Mouse (Mus musculus): ENCODE results near the gene Csnk1e. TPM values are rescaled to one million over a fixed set of nuclear protein-coding genes. Genes with fewer than 3 reads are reported as not detected.
A peak's percentile ranks its signal among the peaks of the same experiment; 100 is the strongest.

Csnk1e gene
- polyA plus RNA-seq, 1 experiment from 2014 or later, result 213 TPM

- Histone ChIP-seq H3K4me1 (replicated peaks; ENCODE audit: control insufficient read depth, insufficient read depth, low read length) (no peaks in the 10 kb centered on the region; the same call in 1 of the 2 replicates), H3K9ac (no peak overlapping the region), H3K4me2 (replicated peaks) (no peak overlapping the region), H3K4me3 (replicated peaks; ENCODE audit: low read length) (no peak overlapping the region), H3K27ac (no peak overlapping the region), H3K27me3 (ENCODE audit: control insufficient read depth, insufficient read depth, low read length) (no peaks in the 10 kb centered on the region), H3K9me3 (ENCODE audit: control insufficient read depth, low read length) (no peaks in the 10 kb centered on the region), H3K36me3 (replicated peaks; ENCODE audit: control insufficient read depth, insufficient read depth) (peaks cover 27% of the 10 kb centered on the region)
- ATAC-seq (ENCODE audit: low FRiP score), result peak; percentile 40; the same call in 1 of the 2 replicates
- 54% methylated on average over 20 of the region's 23 CpGs for WGBS
- DNase-seq (ENCODE audit: low spot score), result peak; percentile 76
These were observed 74.6 kb downstream of the Csnk1e start for GRCm38 (mm10) chr15:79380468-79381444.

- no peak overlapping the region for H3K9ac ChIP-seq
- no peaks in the 10 kb centered on the region; the same call in 1 of the 2 replicates for H3K4me1 ChIP-seq (replicated peaks; ENCODE audit: control insufficient read depth, insufficient read depth, low read length)
- no peak overlapping the region for H3K4me3 ChIP-seq (replicated peaks; ENCODE audit: low read length)
- H3K36me3 ChIP-seq (replicated peaks; ENCODE audit: control insufficient read depth, insufficient read depth), result peaks cover 32% of the 10 kb centered on the region
- H3K27me3 ChIP-seq (ENCODE audit: control insufficient read depth, insufficient read depth, low read length), result no peaks in the 10 kb centered on the region
- no peak overlapping the region for H3K4me2 ChIP-seq (replicated peaks)
- no peak for DNase-seq (ENCODE audit: low spot score)
- no peak for ATAC-seq (ENCODE audit: low FRiP score)
- H3K9me3 ChIP-seq (ENCODE audit: control insufficient read depth, low read length), result no peaks in the 10 kb centered on the region
- no peak overlapping the region for H3K27ac ChIP-seq
- 90% methylated on average over 7 of the region's 7 CpGs for WGBS
These were observed 75.7 kb downstream of the Csnk1e start for GRCm38 (mm10) chr15:79379658-79380057.

DNA sequence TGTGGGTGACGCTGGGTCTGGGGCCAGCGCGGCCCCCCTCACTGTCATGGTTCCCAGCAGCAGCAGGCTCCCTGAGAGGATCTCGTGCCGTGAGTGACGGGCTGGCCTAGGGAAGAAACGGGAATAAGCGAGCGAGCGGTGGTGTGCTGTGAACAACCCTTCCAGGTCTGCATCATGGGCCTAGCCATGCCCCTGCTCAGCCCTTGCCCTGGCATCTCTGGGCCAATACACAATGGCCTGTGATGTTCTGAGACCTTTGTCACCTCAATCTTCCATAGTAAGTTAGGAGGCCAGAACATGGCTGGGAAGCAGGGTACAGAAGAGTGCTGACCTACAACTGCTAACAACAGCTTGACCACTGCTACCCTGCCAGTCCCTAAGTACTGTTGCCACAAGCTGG, 76.8 kb downstream of the Csnk1e start:
- 97% methylated on average over 8 of the region's 10 CpGs for WGBS
- Histone ChIP-seq H3K4me2 (replicated peaks) (no peak overlapping the region), H3K27ac (no peak overlapping the region), H3K4me3 (replicated peaks; ENCODE audit: low read length) (no peak overlapping the region), H3K9me3 (ENCODE audit: control insufficient read depth, low read length) (no peaks in the 10 kb centered on the region), H3K9ac (no peak overlapping the region), H3K4me1 (replicated peaks; ENCODE audit: control insufficient read depth, insufficient read depth, low read length) (no peaks in the 10 kb centered on the region; the same call in 1 of the 2 replicates), H3K36me3 (replicated peaks; ENCODE audit: control insufficient read depth, insufficient read depth) (peaks cover 41% of the 10 kb centered on the region), H3K27me3 (ENCODE audit: control insufficient read depth, insufficient read depth, low read length) (no peaks in the 10 kb centered on the region)
- ATAC-seq (ENCODE audit: low FRiP score), result no peak
- DNase-seq (ENCODE audit: low spot score), result no peak

DNA sequence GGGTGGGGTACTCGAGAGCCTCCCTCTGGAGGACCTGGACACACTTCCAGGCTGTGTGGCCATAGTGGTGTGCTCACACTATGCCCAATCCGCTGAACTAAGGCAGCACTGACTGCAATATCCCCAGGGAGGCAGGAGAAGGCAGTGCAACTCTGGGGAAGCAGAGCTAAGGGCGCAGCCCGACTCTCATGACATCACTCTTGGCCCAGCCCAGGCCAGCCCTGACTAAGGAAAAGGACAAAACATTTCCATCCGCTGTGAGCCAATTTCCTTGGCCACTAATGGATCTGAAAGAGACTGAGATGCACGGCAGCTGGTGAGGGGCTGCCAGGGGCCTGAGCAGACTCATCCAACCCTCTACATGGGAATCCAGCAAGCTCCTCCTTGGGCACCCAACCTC, 77.7 kb downstream of the Csnk1e start:
- 89% methylated on average over 6 of the region's 6 CpGs for WGBS
- H3K4me1 ChIP-seq (replicated peaks; ENCODE audit: control insufficient read depth, insufficient read depth, low read length), result no peaks in the 10 kb centered on the region; the same call in 1 of the 2 replicates

GRCm38 (mm10) chr15:79374760-79375159, 80.6 kb downstream of the Csnk1e start:
- no peak for ATAC-seq (ENCODE audit: low FRiP score)
- Histone ChIP-seq H3K27ac (no peak overlapping the region), H3K4me2 (replicated peaks) (no peak overlapping the region), H3K4me1 (replicated peaks; ENCODE audit: control insufficient read depth, insufficient read depth, low read length) (no peaks in the 10 kb centered on the region), H3K27me3 (ENCODE audit: control insufficient read depth, insufficient read depth, low read length) (no peaks in the 10 kb centered on the region), H3K9me3 (ENCODE audit: control insufficient read depth, low read length) (no peaks in the 10 kb centered on the region), H3K9ac (no peak overlapping the region), H3K4me3 (replicated peaks; ENCODE audit: low read length) (no peak overlapping the region), H3K36me3 (replicated peaks; ENCODE audit: control insufficient read depth, insufficient read depth) (peaks cover 66% of the 10 kb centered on the region)
- DNase-seq (ENCODE audit: low spot score), result no peak
- 54% methylated on average over 3 of the region's 3 CpGs for WGBS

More for the DNA sequence above, 77.7 kb downstream of the Csnk1e start:
- H3K36me3 ChIP-seq (replicated peaks; ENCODE audit: control insufficient read depth, insufficient read depth), result peaks cover 49% of the 10 kb centered on the region
- no peak overlapping the region for H3K4me3 ChIP-seq (replicated peaks; ENCODE audit: low read length)
- H3K9me3 ChIP-seq (ENCODE audit: control insufficient read depth, low read length), result no peaks in the 10 kb centered on the region
- no peak overlapping the region for H3K4me2 ChIP-seq (replicated peaks)
- DNase-seq (ENCODE audit: low spot score) (no peak), ATAC-seq (ENCODE audit: low FRiP score) (no peak)
- H3K9ac ChIP-seq, result no peak overlapping the region
- no peak overlapping the region for H3K27ac ChIP-seq
- H3K27me3 ChIP-seq (ENCODE audit: control insufficient read depth, insufficient read depth, low read length), result no peaks in the 10 kb centered on the region

DNA sequence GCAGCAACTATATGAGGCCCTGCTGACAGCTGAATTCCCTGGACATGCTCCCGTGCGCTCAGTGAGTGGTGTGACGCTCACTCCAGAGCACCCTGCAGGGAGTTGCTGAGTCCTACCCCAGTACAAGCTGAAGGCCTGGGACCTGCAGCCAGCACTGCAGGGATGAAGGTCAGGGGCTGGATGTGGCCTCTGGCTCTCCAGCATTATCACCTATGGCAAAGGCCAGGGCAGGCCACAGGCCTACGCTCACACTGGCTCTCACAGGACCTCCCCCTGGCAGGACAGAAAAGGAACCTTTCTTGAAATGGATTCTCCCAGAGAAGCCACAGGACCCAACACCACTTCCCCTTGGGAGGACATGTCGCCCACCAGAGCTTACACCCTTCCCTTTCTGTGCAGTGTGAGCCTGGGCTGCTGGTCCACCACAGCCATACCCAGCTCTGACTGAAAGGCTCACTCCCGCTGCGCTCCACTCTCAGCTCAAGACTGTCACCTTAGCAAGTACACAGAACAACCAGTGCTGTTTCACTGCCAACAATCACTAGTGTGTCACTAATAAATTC, 85.0 kb downstream of the Csnk1e start:
- Histone ChIP-seq H3K4me1 (replicated peaks; ENCODE audit: control insufficient read depth, insufficient read depth, low read length) (no peaks in the 10 kb centered on the region), H3K9ac (no peak overlapping the region), H3K4me3 (replicated peaks; ENCODE audit: low read length) (no peak overlapping the region), H3K27me3 (ENCODE audit: control insufficient read depth, insufficient read depth, low read length) (no peaks in the 10 kb centered on the region), H3K36me3 (replicated peaks; ENCODE audit: control insufficient read depth, insufficient read depth) (peaks cover 76% of the 10 kb centered on the region), H3K27ac (no peak overlapping the region), H3K4me2 (replicated peaks) (no peak overlapping the region), H3K9me3 (ENCODE audit: control insufficient read depth, low read length) (no peaks in the 10 kb centered on the region)
- 71% methylated on average over 7 of the region's 7 CpGs for WGBS
- DNase-seq (ENCODE audit: low spot score) (no peak), ATAC-seq (ENCODE audit: low FRiP score) (no peak)

GRCm38 (mm10) chr15:79369452-79370280, 85.7 kb downstream of the Csnk1e start:
- ATAC-seq (ENCODE audit: low FRiP score) (no peak), DNase-seq (ENCODE audit: low spot score) (no peak)
- no peaks in the 10 kb centered on the region for H3K4me1 ChIP-seq (replicated peaks; ENCODE audit: control insufficient read depth, insufficient read depth, low read length)
- H3K36me3 ChIP-seq (replicated peaks; ENCODE audit: control insufficient read depth, insufficient read depth), result peaks cover 81% of the 10 kb centered on the region
- no peak overlapping the region for H3K9ac ChIP-seq
- 73% methylated on average over 15 of the region's 15 CpGs for WGBS
- no peak overlapping the region for H3K27ac ChIP-seq
- H3K9me3 ChIP-seq (ENCODE audit: control insufficient read depth, low read length), result no peaks in the 10 kb centered on the region
- no peak overlapping the region for H3K4me3 ChIP-seq (replicated peaks; ENCODE audit: low read length)
- no peak overlapping the region for H3K4me2 ChIP-seq (replicated peaks)
- no peaks in the 10 kb centered on the region for H3K27me3 ChIP-seq (ENCODE audit: control insufficient read depth, insufficient read depth, low read length)

GRCm38 (mm10) chr15:79368861-79369440, 86.4 kb downstream of the Csnk1e start:
- ATAC-seq (ENCODE audit: low FRiP score), result no peak; the same call in 1 of the 2 replicates
- H3K36me3 ChIP-seq (replicated peaks; ENCODE audit: control insufficient read depth, insufficient read depth), result peaks cover 83% of the 10 kb centered on the region

More at GRCm38 (mm10) chr15:79368861-79369440, 86.4 kb downstream of the Csnk1e start:
- Histone ChIP-seq H3K9ac (no peak overlapping the region), H3K4me2 (replicated peaks) (no peak overlapping the region), H3K4me3 (replicated peaks; ENCODE audit: low read length) (no peak overlapping the region), H3K9me3 (ENCODE audit: control insufficient read depth, low read length) (no peaks in the 10 kb centered on the region), H3K27ac (no peak overlapping the region), H3K27me3 (ENCODE audit: control insufficient read depth, insufficient read depth, low read length) (no peaks in the 10 kb centered on the region), H3K4me1 (replicated peaks; ENCODE audit: control insufficient read depth, insufficient read depth, low read length) (no peaks in the 10 kb centered on the region)
- WGBS, result 82% methylated on average over 8 of the region's 8 CpGs
- no peak for DNase-seq (ENCODE audit: low spot score)
